Mouse (Mus musculus) kidney, adult 11 months (tissue): ENCODE measurements around the gene B3galt1.

Experiments used
- DNase-seq: peaks from one replicate; pipeline ENCODE4 v3.0.0; 2022

Gene B3galt1

DNA sequence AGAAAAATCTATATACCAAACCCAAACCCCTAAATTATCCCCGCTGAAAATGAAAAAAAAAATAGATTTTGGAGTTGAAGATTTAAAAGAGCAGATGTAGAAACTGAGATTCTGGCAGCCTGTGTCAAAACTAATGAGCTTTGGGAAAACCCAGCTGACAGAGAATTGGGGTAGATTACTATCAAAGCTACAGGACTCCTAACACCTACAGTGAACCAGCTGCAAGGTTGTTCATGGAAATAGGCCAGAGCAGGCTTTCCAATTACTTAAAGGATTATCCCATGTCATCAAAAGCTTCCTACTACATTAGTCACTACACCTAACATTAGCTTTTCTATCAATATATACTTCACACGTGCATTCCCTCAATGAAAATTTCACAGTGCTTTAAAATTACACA lies 165.1 kb downstream of the B3galt1 start:
- no peak for DNase-seq

DNA sequence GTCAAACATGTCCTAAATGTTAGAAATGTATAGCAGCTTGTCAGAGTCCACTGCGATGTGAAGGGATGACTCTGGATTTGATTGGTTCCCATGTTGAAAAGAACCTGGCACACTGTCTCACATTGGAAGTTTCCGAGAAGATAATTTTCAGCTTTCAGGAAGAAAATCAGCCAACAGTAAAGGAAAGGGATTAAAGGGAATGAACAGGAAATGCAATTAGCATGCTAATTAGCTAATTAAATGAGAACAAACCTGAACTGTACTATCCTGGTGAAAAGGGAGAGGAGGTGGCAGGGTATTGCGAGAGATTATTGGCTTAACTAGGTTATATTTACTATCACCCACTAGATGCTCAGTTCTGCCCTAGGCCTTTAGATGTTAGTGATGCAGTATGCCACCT lies 185.9 kb downstream of the B3galt1 start:
- DNase-seq = no peak

DNA sequence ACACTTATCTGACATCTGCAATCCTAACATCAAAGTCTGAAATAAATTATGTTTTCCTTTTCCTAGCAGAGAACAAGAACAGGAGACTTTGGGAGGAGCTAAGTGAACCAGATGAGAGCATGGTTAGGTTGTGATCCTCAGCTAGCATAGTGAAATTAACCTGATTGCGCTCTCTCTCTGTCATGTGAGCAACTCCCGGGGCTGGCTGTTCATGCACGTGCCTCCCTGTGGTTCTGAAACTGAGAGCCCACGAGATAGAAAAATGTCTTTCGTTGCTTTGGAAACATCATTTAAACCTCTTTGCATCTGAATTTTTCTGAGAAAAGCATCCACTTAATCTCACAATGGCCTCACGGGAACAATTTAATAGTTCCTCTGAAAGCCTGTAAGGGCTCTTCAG lies 190.8 kb downstream of the B3galt1 start:
- DNase-seq = no peak

DNA sequence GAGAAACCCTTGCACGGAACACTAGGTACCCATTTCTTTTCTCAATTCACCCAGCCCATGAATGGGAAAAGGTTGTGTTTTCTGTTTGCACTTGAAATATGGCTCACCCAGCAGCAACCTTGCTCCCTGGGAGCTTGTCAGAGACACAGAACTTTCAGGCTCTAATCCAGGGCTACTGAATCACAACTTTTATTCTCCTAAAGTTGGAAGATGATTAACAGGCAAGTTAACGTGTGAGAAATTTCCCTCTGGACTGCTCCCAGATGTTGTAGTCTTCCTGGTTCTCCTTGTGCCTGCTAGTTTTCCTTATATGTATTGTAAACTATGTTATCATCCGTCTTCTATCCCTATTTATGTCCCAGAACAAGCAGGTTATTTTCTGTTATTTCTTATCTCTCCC lies 221.9 kb downstream of the B3galt1 start:
- DNase-seq = no peak

DNA sequence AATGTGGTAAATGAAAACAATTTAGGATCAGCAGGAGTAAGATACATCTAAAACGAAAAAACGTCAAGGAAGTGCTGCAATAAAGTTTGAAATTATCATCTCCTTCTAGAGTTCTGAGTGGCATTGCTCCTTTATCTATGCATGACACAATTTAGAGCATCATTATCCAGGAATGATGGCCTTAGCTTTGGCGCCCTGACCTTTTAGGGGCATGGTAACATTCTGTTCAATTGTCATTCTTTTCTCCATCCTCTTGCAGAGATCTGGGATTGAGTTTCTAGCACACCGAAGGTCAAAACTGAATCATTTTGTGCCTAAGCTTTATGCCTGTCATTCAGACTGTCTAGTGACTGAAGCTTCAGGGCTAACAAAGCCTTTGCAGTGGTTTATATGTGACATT lies 231.9 kb downstream of the B3galt1 start:
- no peak for DNase-seq

DNA sequence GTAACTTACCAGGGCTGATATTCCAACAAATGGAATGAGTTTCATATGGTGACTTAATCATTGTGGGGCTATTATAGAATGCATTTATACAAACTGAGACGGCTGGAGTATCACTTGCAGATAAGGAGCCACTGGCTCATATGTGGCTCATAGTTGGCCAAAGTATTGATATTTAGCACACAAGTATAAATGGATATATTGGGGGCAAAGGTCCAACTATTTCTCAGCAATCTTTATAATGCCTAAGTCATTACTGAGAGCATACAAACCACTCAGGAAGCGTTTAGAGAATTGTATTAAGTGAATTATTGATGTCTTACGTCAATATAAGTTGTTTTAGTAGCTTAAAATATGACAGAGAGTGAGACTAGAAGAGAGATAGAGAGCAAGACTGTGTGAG lies 234.3 kb downstream of the B3galt1 start:
- no peak for DNase-seq

DNA sequence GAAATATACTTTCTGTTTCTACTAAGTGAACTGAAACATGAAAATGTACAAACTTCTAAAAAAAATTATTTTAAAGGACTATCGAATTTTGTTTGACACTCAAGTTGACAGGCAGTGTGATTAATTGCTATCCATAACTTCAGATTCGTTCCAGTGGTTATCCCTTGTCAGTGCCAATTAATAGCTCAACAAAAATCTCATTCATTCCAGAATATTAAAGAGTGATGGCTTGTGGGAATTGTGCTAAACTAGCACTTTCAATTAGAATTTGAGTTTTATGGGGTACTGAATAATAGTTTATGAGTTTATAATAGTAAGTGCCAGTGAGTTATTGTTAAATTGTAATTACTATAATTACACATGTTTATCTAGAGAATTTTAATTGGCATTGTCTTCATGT lies 250.5 kb downstream of the B3galt1 start:
- no peak for DNase-seq

DNA sequence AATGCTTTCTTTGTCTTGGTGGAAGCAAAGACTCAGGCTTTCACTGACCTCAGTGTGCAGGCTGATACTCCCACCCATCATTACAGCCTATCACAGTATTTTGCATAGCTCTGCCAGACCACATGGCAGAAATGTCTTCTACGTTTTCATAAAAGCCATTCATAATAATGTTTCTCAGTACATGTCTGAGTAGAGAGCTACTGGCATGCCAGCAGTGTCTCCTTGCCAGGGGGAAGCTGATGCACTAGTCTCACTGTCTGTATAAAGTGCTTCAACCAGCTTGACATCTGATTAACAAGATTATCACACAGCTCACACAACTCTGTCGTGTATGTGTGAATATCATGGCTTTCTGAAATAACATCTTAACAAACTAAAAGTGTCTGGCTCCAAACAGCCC lies 252.3 kb downstream of the B3galt1 start:
- DNase-seq = no peak

DNA sequence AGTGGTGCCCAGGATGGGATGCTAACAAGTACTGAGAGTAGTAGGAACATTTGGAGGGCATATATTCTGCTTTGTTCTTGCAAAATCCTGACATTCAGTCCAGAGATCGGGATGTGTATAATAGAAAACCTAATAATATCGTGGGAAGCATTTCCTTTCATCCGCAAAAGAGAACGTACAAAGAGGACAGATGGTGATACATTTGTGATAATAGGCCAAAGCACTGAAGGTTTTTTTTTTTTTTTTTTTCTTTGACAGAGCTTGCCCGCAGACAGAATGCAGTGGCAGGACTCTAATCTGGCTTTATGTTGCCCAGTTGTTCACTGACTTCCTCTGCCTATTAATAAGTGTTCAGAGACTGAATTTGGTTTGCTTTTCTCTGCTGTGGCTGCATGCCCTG lies 256.7 kb downstream of the B3galt1 start:
- no peak for DNase-seq

DNA sequence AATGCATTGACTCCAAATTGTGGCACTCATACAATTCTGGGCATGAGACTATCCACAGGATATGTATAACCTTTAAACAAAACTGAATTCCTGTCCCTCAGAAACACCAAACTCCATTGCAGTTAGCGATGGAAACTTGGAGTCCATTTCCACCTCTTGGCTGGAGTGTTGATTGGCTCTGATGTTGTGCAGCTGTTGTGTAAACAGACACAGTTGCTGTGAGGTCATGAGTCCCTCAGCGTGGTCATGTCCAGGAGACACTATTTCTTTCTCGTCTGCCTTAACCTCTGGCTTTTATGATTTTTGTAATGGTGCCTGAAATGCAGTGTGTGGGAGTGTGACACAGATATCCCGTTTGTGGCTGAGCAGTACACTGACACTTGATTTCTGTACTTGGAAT lies 262.0 kb downstream of the B3galt1 start:
- DNase-seq = peak; percentile 2

DNA sequence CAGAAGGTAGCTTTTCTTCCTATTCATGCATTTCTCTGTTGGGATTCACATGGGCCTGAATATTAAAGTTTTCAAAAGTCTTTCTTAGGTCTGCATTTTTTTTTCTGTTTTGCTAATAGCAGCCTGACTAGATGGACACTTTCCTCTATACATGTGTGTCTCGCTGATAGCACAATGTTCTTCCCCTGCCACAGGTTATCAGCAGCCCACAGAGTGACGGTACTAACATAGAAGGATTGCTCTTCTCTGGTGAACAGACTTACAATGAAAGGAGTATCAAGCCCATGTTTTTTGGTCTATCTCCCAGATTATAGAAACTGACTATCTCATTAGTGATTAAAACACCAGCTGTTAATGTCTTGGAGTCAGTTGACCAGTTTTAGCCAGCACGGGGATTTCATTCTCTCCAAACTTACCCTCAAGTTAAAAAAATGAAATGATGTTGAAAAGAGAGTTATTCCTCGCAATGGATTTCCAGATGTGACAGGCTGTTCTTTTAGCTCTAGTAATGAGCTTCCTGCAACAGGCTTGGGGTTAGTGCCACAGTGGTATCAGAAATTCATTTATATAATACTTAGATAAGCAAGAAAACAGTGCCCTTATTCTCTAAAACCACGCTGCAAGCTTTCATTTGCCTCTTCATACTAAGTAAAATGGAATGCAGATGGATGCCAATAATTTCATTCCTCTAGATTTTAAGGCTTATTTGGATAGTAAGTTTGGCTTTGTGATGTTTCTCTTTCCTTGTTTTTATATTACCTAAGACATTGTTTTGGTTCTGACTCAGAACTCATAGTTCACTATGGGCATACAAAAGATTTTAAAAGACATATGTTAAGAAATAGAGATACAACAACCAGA lies 263.6 kb downstream of the B3galt1 start:
- DNase-seq = no peak

DNA sequence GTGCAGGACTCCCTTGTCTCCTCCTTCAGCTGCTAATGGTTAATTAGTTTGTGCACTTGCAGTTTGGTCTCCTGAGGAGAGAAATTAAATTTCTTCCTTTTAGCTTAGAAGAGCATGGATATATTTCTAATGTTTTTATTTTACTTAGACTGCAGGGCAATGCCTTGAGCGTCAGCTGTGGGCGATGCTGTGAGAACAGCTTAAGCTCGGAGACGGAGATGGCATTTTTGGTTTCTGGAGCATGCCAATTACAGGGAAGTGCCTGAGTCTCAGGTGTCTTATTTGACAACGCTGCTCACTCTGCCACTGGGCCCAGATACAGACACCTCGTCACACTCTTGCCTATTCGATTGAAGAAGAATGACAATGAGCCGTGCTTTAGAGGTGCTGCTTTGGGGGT lies 282.1 kb downstream of the B3galt1 start:
- DNase-seq = no peak

DNA sequence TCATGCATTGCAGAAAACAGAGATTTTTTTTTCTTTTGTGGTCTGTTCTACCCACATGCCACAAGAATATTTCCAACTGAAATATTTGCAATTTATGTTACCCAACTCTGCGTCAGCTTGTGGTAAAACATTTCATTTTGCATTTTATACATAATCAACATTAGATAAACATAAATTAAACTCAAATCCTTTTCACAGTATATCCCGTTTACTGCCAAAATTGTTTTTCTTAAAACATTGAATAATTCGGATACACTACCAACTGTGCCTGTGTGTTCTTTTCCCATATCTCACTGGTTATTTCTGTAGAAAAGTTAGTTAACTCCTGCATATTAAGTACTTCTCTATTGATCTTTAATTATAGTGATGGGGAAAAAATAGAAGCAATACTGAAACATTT lies 285.1 kb downstream of the B3galt1 start:
- no peak for DNase-seq

DNA sequence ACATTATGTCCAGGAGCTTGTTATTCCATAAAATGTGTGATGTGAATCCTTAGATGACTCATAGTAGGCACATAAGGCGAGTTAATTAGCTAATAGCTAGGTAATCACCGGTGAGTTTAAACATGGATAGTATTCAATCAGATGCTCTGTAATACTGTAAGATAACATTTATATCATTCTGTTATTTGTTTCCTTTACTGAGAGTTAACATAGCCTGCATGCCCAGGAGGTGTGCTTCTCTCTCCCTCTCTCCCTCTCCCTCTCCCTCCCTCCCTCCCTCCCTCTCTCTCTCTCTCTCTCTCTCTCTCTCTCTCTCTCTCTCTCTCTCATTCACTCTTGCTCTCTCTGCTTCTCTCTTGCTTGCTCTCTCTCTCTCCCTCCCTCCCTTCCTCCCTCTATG lies 292.7 kb downstream of the B3galt1 start:
- DNase-seq = no peak

DNA sequence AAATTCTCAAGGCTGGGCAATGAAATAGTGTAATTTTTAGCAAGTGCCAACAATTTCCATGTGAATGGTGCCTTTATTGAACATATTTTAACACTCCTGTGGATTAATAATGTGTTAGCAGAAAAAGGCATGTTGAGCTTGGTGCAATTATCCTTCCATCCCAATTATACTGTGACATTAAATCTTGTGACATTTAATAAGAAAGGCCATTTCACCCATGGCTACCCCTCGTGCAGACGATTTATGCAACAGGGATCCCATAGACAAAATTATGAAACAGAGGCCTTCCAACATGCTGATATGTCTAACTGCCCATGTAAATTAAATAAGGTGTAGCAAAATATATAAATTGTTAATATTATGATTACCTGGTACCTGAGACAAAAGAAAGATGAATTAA lies 293.3 kb downstream of the B3galt1 start:
- DNase-seq = no peak

DNA sequence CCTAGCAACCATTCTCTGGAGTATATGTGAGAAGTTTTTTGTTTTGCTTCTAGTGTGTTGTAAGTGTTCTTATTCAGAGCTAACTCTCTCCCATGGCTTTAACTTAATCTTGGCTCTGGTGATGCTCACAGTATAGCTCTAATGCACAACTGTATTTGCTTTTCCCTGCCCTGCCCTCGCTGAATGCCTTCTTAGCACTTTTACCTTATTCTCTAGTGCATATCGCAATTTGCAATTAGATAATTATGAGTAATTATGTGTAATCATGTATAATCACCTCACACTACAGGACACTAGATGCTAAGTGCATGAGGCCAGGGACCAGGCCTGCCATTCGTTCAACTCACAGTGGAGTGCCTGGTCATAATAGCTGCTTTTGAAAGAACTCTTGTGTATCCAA lies 307.7 kb downstream of the B3galt1 start:
- DNase-seq = no peak

DNA sequence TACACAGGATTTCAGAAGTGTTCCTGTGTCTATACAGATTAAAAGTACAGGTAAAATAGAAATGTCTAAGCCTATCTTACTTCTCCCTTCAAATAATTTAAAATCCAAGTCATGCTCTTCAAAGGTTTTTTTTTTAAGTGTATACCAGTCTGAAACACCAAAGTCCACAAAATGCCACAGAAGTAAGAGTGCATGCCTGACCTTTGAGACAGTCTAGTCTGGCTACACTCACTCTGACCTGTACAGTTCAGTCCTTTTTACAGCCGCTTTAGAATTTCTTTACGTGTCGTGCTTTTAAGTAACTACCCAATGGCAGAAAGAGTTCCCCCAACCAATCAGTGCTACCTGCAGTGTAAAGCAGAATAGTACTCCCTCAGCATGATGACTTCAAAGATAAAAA lies 314.2 kb downstream of the B3galt1 start:
- peak; percentile 4 for DNase-seq

DNA sequence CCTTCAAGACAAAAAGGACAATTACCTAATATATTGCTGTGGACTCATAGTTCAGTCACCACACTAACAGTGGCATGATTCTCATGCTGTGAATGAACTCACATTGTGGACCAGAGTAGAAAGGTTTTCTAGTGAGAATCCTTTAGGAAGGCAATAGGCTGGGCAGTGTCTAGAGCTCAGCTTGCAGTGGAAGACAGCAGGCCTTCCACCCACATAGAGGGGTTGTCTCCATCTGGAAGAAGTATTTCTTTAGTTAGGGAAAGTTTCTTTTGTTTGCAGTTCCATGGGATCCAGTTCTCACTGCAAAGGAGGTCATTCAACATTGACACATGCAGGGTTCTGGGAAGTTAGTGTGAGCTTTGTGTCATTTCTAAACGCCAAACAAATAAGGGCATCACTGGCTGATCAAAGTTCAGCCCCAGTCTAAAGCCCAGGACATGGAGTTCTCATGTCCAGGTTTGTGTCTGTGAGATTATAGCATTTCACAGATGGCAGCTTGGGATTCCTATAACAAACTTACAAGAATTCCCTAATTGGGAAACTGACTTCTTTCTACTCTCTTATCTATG lies 316.1 kb downstream of the B3galt1 start:
- DNase-seq = no peak

DNA sequence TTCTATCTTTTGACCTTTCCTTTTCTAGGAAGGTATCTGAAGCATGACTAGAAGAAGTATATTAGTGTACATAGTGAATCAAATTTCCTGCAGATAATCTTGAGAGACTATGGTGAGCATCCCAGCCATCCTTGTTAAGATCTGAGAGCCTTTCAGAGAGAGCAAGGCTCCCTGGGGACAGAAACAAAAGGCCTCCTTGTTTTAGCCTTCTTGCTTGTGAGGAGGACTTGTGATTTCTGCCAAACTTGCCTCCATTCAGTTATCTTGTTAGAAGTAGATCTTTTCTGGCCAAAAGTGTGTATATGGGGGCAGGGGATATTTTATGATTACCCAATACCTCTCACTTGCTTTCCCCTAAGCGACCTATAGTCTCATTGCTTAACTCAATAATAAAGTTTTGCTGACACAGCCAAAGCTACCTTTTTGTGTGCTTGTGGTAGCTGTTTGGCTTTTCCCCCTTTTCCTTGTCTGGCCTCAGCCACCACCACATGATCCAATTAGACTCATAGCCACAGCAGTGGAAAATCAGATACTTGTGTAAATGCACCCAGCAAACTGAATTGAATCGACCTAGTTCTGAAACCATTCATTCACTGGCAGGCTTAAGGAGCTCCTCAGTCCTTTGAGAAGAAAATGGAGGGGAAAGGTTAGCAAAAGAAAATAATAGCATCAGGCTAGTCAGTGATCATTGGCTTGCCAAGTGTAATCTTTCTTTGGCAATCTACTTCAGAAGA lies 332.5 kb downstream of the B3galt1 start:
- no peak for DNase-seq

DNA sequence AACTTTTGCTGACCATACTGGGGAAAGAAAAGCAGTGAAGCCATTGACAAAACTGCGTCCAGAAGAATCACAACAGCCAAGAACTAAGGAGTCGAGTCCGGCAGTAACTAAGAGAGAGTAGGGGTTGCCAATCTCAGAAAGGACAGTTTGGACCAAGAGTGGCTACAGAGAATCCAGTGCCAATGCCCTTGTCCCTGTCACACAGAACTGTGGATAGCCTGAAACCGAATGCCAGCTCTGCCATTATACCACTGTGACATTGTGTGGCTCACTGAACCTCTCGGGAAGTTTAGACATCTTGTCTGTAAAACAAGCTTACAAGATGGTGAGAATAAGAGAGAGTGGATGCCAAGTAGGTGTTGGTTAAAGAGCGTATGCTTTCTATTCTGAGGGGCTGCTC lies 335.9 kb downstream of the B3galt1 start:
- no peak for DNase-seq

DNA sequence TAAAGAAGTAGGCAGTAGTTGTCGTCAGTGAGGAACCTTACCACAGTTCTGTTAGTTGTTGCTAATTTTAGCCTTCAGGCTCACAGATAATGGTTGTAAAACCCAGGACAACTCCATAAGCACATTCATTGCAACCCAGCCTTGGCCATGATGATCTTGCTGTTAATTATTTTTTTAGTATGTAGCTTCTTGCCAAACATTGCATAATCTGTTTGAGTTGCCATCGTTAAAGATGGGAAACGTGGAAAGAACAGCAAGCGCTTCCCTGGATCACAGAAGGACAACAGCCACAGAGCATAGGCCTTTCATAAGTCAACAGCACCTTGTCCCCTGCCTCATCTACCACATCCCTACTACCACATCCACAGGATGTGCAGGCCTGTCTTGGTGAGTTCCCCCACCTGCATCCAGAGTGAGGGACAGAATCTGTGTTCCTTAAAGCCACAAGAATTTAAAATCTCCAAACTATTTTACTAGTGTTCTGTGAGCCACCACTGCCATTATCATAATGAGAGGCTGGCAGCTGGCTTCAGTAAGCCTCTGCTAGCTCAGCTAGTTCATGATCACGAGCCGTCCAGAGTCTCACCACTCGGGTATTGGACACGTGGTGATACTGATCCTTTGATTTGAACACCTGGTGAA lies 337.1 kb downstream of the B3galt1 start:
- DNase-seq = peak; percentile 2

DNA sequence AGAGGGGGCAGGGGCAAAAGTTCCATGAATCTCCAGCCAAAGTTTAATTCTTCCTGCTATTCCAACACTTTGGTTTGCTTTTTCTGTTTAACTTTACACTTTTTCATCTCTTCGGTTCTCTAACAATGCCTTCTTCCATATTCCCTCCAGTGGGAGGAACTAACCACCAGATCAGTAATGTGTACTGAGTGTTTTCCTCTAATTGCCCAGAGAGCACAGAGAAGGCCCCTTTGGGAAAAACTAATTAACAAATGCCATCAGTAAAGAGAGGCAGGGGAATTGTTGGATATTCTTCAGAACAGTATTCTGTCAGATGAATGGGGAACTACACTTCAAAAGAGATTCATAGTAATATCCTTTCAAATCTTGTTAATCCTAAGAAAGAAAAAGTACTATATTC lies 338.1 kb downstream of the B3galt1 start:
- no peak for DNase-seq

DNA sequence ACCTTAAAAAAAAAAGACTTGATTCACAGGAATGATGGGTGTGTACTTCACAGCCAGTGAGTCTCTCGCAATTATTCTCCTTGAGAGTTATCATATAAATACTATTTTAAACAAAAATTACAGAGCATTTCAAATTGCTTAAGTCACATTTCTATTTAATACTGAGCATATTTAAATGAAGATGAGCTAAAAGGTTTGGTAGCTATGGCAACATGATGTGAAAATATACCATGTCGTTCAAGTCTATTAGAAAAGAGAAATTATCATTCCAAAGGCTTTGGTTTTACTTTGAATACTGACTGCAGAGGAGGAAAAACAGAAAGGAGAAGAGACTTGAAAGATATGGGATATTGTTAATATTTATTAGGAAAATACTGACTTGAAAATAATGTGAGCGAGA lies 366.3 kb downstream of the B3galt1 start:
- DNase-seq = no peak

DNA sequence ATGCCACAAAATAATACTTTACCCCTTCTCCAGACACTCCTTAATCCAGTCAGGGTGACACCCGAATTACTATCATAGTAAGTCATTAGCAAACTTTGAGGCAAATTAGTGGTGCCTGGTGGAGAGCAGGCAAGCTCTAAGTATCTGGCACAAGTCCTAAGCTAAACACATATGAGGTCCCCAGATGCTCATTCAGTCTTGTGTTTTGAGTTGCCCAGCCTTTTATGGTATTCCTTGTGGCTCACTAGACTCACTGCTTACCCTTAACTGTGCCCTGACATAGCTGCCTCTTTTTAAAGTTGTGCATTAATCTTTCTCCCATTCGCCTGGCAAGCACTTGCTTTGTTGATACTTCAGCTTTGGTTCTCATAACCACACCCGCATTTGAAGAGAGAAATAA lies 382.7 kb downstream of the B3galt1 start:
- DNase-seq = no peak
